Mouse (Mus musculus) liver, adult 2 months (tissue): ENCODE results near the gene Tmigd3.
"Not testable (repeated sequence)": the region's sequence is repeated elsewhere in the genome, so short reads cannot be mapped to it uniquely, and the experiment has no call there.

ENCODE experiments used
- CTCF ChIP-seq: fragments of 200-500 bp; IDR thresholded peaks from 2 replicates; pipeline ENCODE4 v1.5.1; 2011; ENCODE audit warnings: low read depth, low read length, control low read depth
- POLR2A ChIP-seq: fragments of 200-500 bp; IDR thresholded peaks from 2 replicates; pipeline ENCODE4 v1.6.1; 2011; ENCODE audit warnings: low read length, control low read depth; ENCODE audit not compliant: insufficient read depth; ENCODE audit errors: extremely low read depth

- not testable (repeated sequence) for TF ChIP-seq CTCF, POLR2A
Measured at GRCm38 (mm10) chr3:105916455-105916854, 45.8 kb downstream of the Tmigd3 start.
